Mouse (Mus musculus) hindbrain, embryonic 11.5 days (tissue): ENCODE results near the gene 9130023H24Rik. TPM values are rescaled to one million over a fixed set of nuclear protein-coding genes. Genes with fewer than 3 reads are reported as not detected.

Source experiments
- ATAC-seq: fragments of 200-750 bp; cut with Nextera tagmentation; 2 replicates; pipeline ENCODE4 v1.8.0; 2017; ENCODE audit warnings: mild to moderate bottlenecking, moderate TSS enrichment, moderate library complexity; ENCODE audit not compliant: low FRiP score
- DNase-seq: peaks from one replicate; pipeline ENCODE4 v3.0.0-alpha.2; 2015; ENCODE audit warnings: low spot score
- H3K27ac ChIP-seq: fragments of 300-500 bp; sonication (generic); 2 replicates; pipeline ENCODE4 v1.5.1; 2014; ENCODE audit warnings: mild to moderate bottlenecking, low read depth, low read length
- H3K27me3 ChIP-seq: fragments of 300-500 bp; sonication (generic); 2 replicates; pipeline ENCODE4 v1.6.1; 2014; ENCODE audit warnings: mild to moderate bottlenecking, low read length, moderate library complexity, mixed read lengths; ENCODE audit not compliant: control insufficient read depth, insufficient read depth
- H3K36me3 ChIP-seq: fragments of 300-500 bp; sonication (generic); 2 replicates; pipeline ENCODE4 v1.6.1; 2014; ENCODE audit warnings: mild to moderate bottlenecking, low read length, moderate library complexity, mixed read lengths; ENCODE audit not compliant: control insufficient read depth, insufficient read depth
- H3K4me1 ChIP-seq: fragments of 300-500 bp; sonication (generic); replicated peaks from 2 replicates; pipeline ENCODE4 v1.6.1; 2014; ENCODE audit warnings: low read length, mixed read lengths; ENCODE audit not compliant: control insufficient read depth, insufficient read depth
- H3K4me2 ChIP-seq: fragments of 300-500 bp; sonication (generic); replicated peaks from 2 replicates; pipeline ENCODE4 v1.6.1; 2014; ENCODE audit warnings: mild to moderate bottlenecking, low read depth, low read length
- H3K4me3 ChIP-seq: fragments of 300-500 bp; sonication (generic); 2 replicates; pipeline ENCODE4 v1.5.1; 2014; ENCODE audit warnings: low read depth, low read length
- H3K9ac ChIP-seq: fragments of 300-500 bp; sonication (generic); 2 replicates; pipeline ENCODE4 v1.6.1; 2014; ENCODE audit warnings: low read depth, low read length
- H3K9me3 ChIP-seq: fragments of 300-500 bp; sonication (generic); 2 replicates; pipeline ENCODE4 v1.6.1; 2016; ENCODE audit warnings: low read length; ENCODE audit not compliant: control insufficient read depth
- WGBS: fragments of 180-500 bp; shearing (Covaris S2); extraction: QIAGEN DNeasy Blood & Tissue Kit; methylation state at CpG from one replicate; pipeline ENCODE4 v1.1.7; 2014; 5-methylcytosine and 5-hydroxymethylcytosine counted together
- polyA plus RNA-seq: library from polyadenylated mRNA; unstranded; fragments of >200 nt; fragmentation: Nextera tagmentation; extraction: Ambion mirVana; gene quantifications from 2 replicates; pipeline ENCODE4 v1.2.1, GENCODE M21; 2014

Gene 9130023H24Rik
- polyA plus RNA-seq, 1 experiment from 2014 or later, result 12.3 TPM

DNA sequence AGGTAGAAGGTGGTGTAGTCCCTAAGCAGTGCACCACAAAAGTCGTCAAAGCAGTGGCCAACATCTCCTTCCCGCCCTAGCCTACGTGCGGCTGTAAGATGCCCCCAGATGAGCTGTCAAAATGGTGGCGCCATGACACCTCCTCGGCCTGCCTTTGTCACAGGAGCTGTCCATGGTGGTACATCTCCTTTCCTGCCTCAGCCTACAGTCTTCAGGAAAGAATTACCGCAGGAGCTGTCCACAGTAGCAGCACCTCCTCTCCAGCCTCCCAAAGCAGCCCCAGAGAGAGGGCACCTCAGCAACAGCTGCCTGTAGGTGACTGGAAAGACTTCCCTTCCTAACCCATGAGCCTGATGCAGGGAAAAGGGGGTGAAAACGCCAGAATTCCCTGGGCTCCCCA is 6.1 kb downstream of the 9130023H24Rik start:
- DNase-seq (no peak), ATAC-seq (no peak)
- 42% methylated on average over 8 of the region's 8 CpGs for WGBS
- Histone ChIP-seq H3K27me3 (no peaks in the 10 kb centered on the region), H3K9me3 (no peaks in the 10 kb centered on the region), H3K4me3 (no peak overlapping the region), H3K9ac (no peak overlapping the region), H3K27ac (no peak overlapping the region), H3K36me3 (no peaks in the 10 kb centered on the region), H3K4me2 (no peak overlapping the region), H3K4me1 (0 out of 2 replicates have a peak, but pooled peaks cover under 1% of the 10 kb centered on the region)

DNA sequence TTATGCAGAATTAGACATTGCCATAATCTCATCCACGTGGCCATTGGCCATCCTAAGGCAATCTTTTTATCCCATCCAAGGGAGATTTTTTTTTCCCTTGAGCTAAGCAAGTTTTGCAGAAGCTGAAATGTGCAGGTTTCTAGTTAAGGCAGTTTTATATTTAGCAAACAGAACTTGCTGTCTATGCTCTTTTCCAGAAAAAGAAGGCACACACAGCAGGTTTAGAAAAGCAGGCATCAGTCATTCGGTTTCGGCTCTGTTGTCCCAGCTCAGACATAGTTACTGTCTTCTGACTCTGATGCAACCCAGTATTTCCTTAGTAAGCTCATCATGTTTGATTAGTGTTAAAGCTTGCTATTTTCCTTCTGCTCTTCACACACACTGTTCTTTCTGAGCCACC is 16.9 kb downstream of the 9130023H24Rik start:
- 83% methylated on average over 3 of the region's 3 CpGs for WGBS
- Histone ChIP-seq H3K9me3 (no peaks in the 10 kb centered on the region), H3K27ac (no peak overlapping the region), H3K9ac (no peak overlapping the region), H3K4me3 (no peak overlapping the region), H3K36me3 (no peaks in the 10 kb centered on the region), H3K4me2 (no peak overlapping the region), H3K4me1 (no peaks in the 10 kb centered on the region), H3K27me3 (no peaks in the 10 kb centered on the region)
- no peak for ATAC-seq
- no peak for DNase-seq

GRCm38 (mm10) chr7:128219952-128220351 is 17.9 kb downstream of the 9130023H24Rik start:
- no peak for ATAC-seq
- H3K4me2 ChIP-seq, result no peak overlapping the region
- no peaks in the 10 kb centered on the region for H3K36me3 ChIP-seq
- H3K27me3 ChIP-seq, result no peaks in the 10 kb centered on the region
- no peak overlapping the region for H3K9ac ChIP-seq
- H3K4me3 ChIP-seq, result no peak overlapping the region
- no peaks in the 10 kb centered on the region for H3K4me1 ChIP-seq
- WGBS, result 88% methylated on average over 4 of the region's 4 CpGs
- no peak for DNase-seq
- no peaks in the 10 kb centered on the region for H3K9me3 ChIP-seq
- no peak overlapping the region for H3K27ac ChIP-seq

- H3K4me2 ChIP-seq, result no peak overlapping the region
- H3K9me3 ChIP-seq, result no peaks in the 10 kb centered on the region
- 60% methylated on average over 3 of the region's 3 CpGs for WGBS
- no peaks in the 10 kb centered on the region for H3K27me3 ChIP-seq
- H3K4me1 ChIP-seq, result no peaks in the 10 kb centered on the region
- no peaks in the 10 kb centered on the region for H3K36me3 ChIP-seq
- no peak overlapping the region for H3K27ac ChIP-seq
- ATAC-seq (no peak), DNase-seq (no peak)
- H3K9ac ChIP-seq, result no peak overlapping the region
- H3K4me3 ChIP-seq, result no peak overlapping the region
These were observed 28.0 kb downstream of the 9130023H24Rik start for GRCm38 (mm10) chr7:128209826-128210225.

DNA sequence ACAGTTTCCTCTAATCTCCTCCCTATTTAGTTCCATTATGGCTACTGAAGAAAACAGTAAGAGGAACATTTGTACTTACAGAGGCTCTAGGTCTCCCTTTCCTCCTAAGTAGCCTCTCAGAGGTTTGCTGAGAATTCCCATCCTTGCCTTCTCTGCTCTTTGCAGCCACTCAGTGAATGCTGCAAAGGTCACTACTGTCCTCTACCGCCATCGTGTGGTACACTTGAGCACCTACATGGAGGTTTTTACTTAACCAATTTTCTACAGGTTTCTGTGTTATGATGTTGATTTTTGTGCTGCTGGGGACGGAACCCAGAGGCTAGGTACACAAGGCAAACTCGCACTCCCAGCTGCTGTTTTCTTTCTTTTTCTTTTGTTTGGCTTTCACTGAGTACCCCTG is 29.6 kb downstream of the 9130023H24Rik start:
- 10% methylated on average over 4 of the region's 4 CpGs for WGBS

GRCm38 (mm10) chr7:128206152-128206551 is 31.7 kb downstream of the 9130023H24Rik start, which contains the start of gene Cox6a2:
Cox6a2 (minus strand) TSS chr7:128206387.
- no peak within 1 kb of the TSS for H3K4me2 ChIP-seq
- no peak for DNase-seq
- 83% methylated on average over 6 of the region's 6 CpGs for WGBS
- H3K36me3 ChIP-seq, result no peaks in the 10 kb centered on the region
- no peak within 1 kb of the TSS for H3K27ac ChIP-seq
- no peak for ATAC-seq
- H3K9ac ChIP-seq, result no peak within 1 kb of the TSS
- no peaks in the 10 kb centered on the region for H3K27me3 ChIP-seq
- H3K4me3 ChIP-seq, result no peak within 1 kb of the TSS
- no peaks in the 10 kb centered on the region for H3K9me3 ChIP-seq
- no peaks in the 10 kb centered on the region for H3K4me1 ChIP-seq

More for the DNA sequence above, 29.6 kb downstream of the 9130023H24Rik start:
- Histone ChIP-seq H3K4me2 (no peak overlapping the region), H3K9me3 (no peaks in the 10 kb centered on the region), H3K27ac (no peak overlapping the region), H3K9ac (no peak overlapping the region), H3K36me3 (no peaks in the 10 kb centered on the region), H3K27me3 (no peaks in the 10 kb centered on the region), H3K4me1 (no peaks in the 10 kb centered on the region), H3K4me3 (no peak overlapping the region)
- DNase-seq, result peak; percentile 81
- no peak for ATAC-seq

DNA sequence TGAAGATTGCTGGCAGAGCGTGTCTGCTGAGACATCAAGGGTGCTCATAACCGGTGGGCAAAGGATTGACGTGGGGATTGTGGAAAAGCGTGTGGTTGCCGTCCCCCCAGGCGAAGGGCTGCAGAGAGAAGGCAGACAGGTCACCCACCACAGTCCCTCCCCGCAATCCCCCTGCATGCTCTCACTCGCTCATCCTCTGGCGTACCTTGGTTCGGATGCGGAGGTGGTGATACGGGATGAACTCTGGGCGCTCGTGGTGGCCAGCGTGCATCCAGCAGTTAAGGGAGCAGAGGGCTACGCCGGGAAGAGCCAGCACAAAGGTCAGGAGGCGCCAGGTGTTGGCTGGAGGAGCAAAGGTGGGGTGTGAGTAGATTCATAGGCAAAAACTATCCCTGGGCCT is 32.1 kb downstream of the 9130023H24Rik start:
- H3K4me3 ChIP-seq, result no peak overlapping the region
- no peaks in the 10 kb centered on the region for H3K27me3 ChIP-seq
- 78% methylated on average over 18 of the region's 18 CpGs for WGBS
- ATAC-seq, result no peak
- no peak overlapping the region for H3K9ac ChIP-seq
- H3K36me3 ChIP-seq, result no peaks in the 10 kb centered on the region
- H3K4me2 ChIP-seq, result no peak overlapping the region
- H3K9me3 ChIP-seq, result no peaks in the 10 kb centered on the region
- H3K4me1 ChIP-seq, result no peaks in the 10 kb centered on the region
- H3K27ac ChIP-seq, result no peak overlapping the region
- DNase-seq, result no peak

- Histone ChIP-seq H3K4me2 (no peak overlapping the region), H3K27me3 (no peaks in the 10 kb centered on the region), H3K36me3 (no peaks in the 10 kb centered on the region), H3K9me3 (no peaks in the 10 kb centered on the region), H3K4me1 (no peaks in the 10 kb centered on the region), H3K9ac (no peak overlapping the region), H3K4me3 (no peak overlapping the region), H3K27ac (no peak overlapping the region)
- DNase-seq (no peak), ATAC-seq (no peak)
- 94% methylated on average over 8 of the region's 8 CpGs for WGBS
These were observed 33.7 kb downstream of the 9130023H24Rik start for GRCm38 (mm10) chr7:128204179-128204578.

DNA sequence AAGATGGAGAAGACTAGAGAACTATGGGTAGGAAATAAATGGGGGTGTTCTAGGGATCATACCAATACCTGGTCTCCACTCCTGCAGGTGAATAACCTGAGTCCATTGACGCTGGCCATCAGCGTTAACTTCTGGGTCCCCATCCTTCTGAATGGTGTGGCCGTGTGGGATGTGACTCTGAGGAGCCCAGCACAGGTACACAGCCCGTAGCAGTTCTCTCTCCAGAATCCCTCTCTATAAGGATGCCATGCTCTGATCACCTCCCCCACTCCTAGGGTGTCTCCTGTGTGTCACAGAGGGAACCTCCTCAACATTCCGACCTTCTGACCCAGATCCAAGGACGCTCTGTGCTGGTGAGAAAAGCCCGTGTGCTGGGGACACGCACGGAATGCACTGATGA is 34.8 kb downstream of the 9130023H24Rik start:
- DNase-seq (no peak), ATAC-seq (no peak)
- 77% methylated on average over 9 of the region's 9 CpGs for WGBS
- H3K27me3 ChIP-seq, result no peaks in the 10 kb centered on the region
- H3K9me3 ChIP-seq, result no peaks in the 10 kb centered on the region
- H3K9ac ChIP-seq, result no peak overlapping the region
- no peak overlapping the region for H3K27ac ChIP-seq
- no peak overlapping the region for H3K4me2 ChIP-seq
- H3K4me1 ChIP-seq, result no peaks in the 10 kb centered on the region
- no peaks in the 10 kb centered on the region for H3K36me3 ChIP-seq
- H3K4me3 ChIP-seq, result no peak overlapping the region
